Mouse (Mus musculus): ENCODE data around the gene Shpk.

- TF ChIP-seq POLR2A (IDR thresholded peaks at IDR 0.05; ENCODE audit: insufficient read depth, low read length) (no peak), CTCF (IDR thresholded peaks at IDR 0.05; ENCODE audit: low read depth, low read length) (no peak)
Measured at GRCm38 (mm10) chr11:73260457-73260856, 61.2 kb downstream of the Shpk start.
